Mouse (Mus musculus) MEL (cell line): ENCODE measurements at regions not wholly inside any gene's neighbourhood (a gene's known extent, or its start where the extent isn't known, plus 50 kb on each side); places are given as distances from the start of the nearest gene placed in this dataset.

Experiments used
- ELF1 ChIP-seq: IDR thresholded peaks from 2 replicates; pipeline ENCODE4 v1.6.1; 2014; ENCODE audit warnings: low read depth, mild to moderate bottlenecking, inconsistent platforms, low read length, improper control_type of control experiment, moderate library complexity
- EP300 ChIP-seq, 2 experiments: IDR thresholded peaks; 2 replicates each; pipeline ENCODE4 v1.6.1; 2011; ENCODE audit warnings: improper control_type of control experiment in 2 of 2, low read length in 2 of 2, low read depth in 1 of 2, mild to moderate bottlenecking in 1 of 2
- GATA1 ChIP-seq: IDR thresholded peaks from 2 replicates; pipeline ENCODE4 v1.6.1; 2011; ENCODE audit warnings: low read depth, low read length, improper control_type of control experiment
- MEF2A ChIP-seq: IDR thresholded peaks from 2 replicates; pipeline ENCODE4 v1.6.1; 2014; ENCODE audit warnings: low read depth, mild to moderate bottlenecking, inconsistent platforms, low read length, improper control_type of control experiment; ENCODE audit not compliant: poor library complexity, insufficient replicate concordance, severe bottlenecking; ENCODE audit errors: extremely low read depth
- POLR2A ChIP-seq, 2 experiments: IDR thresholded peaks; 2 replicates each; pipeline ENCODE4 v1.6.1; 2011 to 2012; ENCODE audit warnings: low read length in 2 of 2, mild to moderate bottlenecking in 2 of 2, control low read depth in 1 of 2, improper control_type of control experiment in 1 of 2, low read depth in 1 of 2, moderate library complexity in 1 of 2; ENCODE audit not compliant: control insufficient read depth in 1 of 2, insufficient read depth in 1 of 2, poor library complexity in 1 of 2

GRCm38 (mm10) chr5:91818800-91819199 is 144.1 kb downstream of the Rchy1 start:
- no peak for TF ChIP-seq EP300 (IDR thresholded peaks at IDR 0.05; ENCODE audit: low read depth in 1 of 2, low read length in 2 of 2)
- TF ChIP-seq GATA1, result no peak
- TF ChIP-seq MEF2A, result no peak
- no peak for TF ChIP-seq POLR2A (IDR thresholded peaks at IDR 0.05; ENCODE audit: control insufficient read depth in 1 of 2, insufficient read depth in 1 of 2, low read depth in 1 of 2, low read length in 2 of 2, poor library complexity in 1 of 2)
- TF ChIP-seq ELF1, result no peak
